Mouse (Mus musculus) brown adipose tissue, adult 24 weeks (tissue): ENCODE results near the gene Creb5. TPM values are rescaled to one million over a fixed set of nuclear protein-coding genes. Genes with fewer than 3 reads are reported as not detected.

ENCODE experiments used
- H3K27ac ChIP-seq: fragments of 200-500 bp; replicated peaks from 2 replicates; pipeline ENCODE4 v1.5.1; 2012; ENCODE audit warnings: low read depth, mild to moderate bottlenecking, low read length
- H3K4me1 ChIP-seq: fragments of 200-500 bp; 2 replicates; pipeline ENCODE4 v1.6.1; 2012; ENCODE audit warnings: low read length, mixed read lengths; ENCODE audit not compliant: control insufficient read depth, insufficient read depth, insufficient read length
- H3K4me3 ChIP-seq: fragments of 200-500 bp; 2 replicates; pipeline ENCODE4 v1.5.1; 2012; ENCODE audit warnings: low read depth, mild to moderate bottlenecking, low read length, moderate library complexity; ENCODE audit not compliant: insufficient read depth
- polyA plus RNA-seq: library from polyadenylated mRNA; stranded (reverse); fragments of >200 nt; gene quantifications from 2 replicates; pipeline ENCODE4 v1.2.4, GENCODE M21; 2012; ENCODE audit not compliant: missing spikeins, insufficient read depth, insufficient read length

Gene Creb5
- 1.3 and 2.1 TPM in 2 replicates for polyA plus RNA-seq

- Histone ChIP-seq H3K27ac (peak within 1 kb of the TSS; percentile 23; the same call in 1 of the 2 replicates), H3K4me1 (no peaks in the 10 kb centered on the region), H3K4me3 (peak within 1 kb of the TSS; percentile 64)
Measured at GRCm38 (mm10) chr6:53287038-53287561, at the start of gene Creb5. Gene Creb5, plus strand, starts transcription at chr6:53287270.

DNA sequence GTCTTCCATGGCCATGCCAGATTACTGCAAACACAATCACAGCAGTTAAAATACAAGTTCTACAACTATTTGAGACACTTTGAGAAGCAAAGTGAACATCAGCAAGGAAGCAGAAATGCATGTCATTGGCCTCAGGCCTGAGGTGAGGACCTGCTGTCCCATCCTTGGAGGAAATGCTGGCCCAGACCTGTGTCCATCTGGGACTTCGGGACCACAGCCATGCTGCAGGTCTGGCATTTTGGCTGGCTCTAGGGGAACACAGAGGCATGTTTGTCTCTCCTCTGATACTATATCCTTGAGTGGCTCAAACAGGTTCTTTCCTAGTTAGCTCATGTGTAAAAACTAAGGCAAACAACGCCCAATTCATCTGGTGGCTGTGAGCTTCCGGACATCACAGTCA is 27.2 kb upstream of the Creb5 start:
- Histone ChIP-seq H3K4me1 (no peaks in the 10 kb centered on the region), H3K27ac (no peak overlapping the region), H3K4me3 (no peak overlapping the region)

- Histone ChIP-seq H3K4me3 (no peak overlapping the region), H3K27ac (no peak overlapping the region), H3K4me1 (no peaks in the 10 kb centered on the region)
Measured at GRCm38 (mm10) chr6:53262401-53262800, 24.7 kb upstream of the Creb5 start.

GRCm38 (mm10) chr6:53267036-53267435 is 20.0 kb upstream of the Creb5 start:
- no peak overlapping the region for H3K4me3 ChIP-seq
- no peak overlapping the region for H3K27ac ChIP-seq
- no peaks in the 10 kb centered on the region for H3K4me1 ChIP-seq

GRCm38 (mm10) chr6:53267732-53268505 is 19.2 kb upstream of the Creb5 start:
- Histone ChIP-seq H3K4me1 (no peaks in the 10 kb centered on the region), H3K27ac (no peak overlapping the region), H3K4me3 (no peak overlapping the region)

DNA sequence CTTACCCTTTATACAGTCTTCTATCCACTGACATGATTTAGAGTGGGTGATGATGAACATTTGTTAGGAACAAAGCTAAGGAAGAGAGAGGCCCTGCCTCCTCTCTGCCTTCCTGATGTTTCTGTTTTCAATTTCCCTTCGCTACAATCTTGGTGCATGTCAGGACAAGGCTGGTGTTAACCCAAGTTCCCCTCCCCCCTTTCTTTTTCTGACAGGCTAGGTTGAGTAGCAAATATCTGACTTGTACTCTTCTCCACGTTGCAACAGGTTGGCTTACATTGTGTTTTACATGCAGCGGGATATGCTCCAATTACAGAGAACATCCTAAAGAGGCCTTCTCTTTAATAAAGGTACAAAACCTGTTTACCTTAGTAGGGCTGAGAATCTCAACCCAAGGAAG is 15.9 kb upstream of the Creb5 start:
- H3K27ac ChIP-seq, result no peak overlapping the region
- H3K4me3 ChIP-seq, result no peak overlapping the region
- no peaks in the 10 kb centered on the region for H3K4me1 ChIP-seq

- no peak overlapping the region for H3K4me3 ChIP-seq
- no peak overlapping the region for H3K27ac ChIP-seq
Measured at GRCm38 (mm10) chr6:53271636-53272035, 15.4 kb upstream of the Creb5 start.

GRCm38 (mm10) chr6:53286389-53287037 is 557 bp upstream of the Creb5 start:
- peak overlapping the region; percentile 64 for H3K4me3 ChIP-seq
- no peaks in the 10 kb centered on the region for H3K4me1 ChIP-seq
- no peak overlapping the region; the same call in 1 of the 2 replicates for H3K27ac ChIP-seq

More at GRCm38 (mm10) chr6:53271636-53272035, 15.4 kb upstream of the Creb5 start:
- no peaks in the 10 kb centered on the region for H3K4me1 ChIP-seq

GRCm38 (mm10) chr6:53287562-53288381 is 702 bp downstream of the Creb5 start:
- Histone ChIP-seq H3K27ac (0 out of 2 replicates have a peak overlapping the region, but pooled peaks have one; percentile 23), H3K4me3 (peak overlapping the region; percentile 64), H3K4me1 (no peaks in the 10 kb centered on the region)

- peak overlapping the region; percentile 64 for H3K4me3 ChIP-seq
- no peaks in the 10 kb centered on the region for H3K4me1 ChIP-seq
- no peak overlapping the region for H3K27ac ChIP-seq
Measured at GRCm38 (mm10) chr6:53288584-53289558, 1.8 kb downstream of the Creb5 start.

GRCm38 (mm10) chr6:53289659-53290058 is 2.6 kb downstream of the Creb5 start:
- Histone ChIP-seq H3K4me3 (no peak overlapping the region), H3K4me1 (no peaks in the 10 kb centered on the region), H3K27ac (no peak overlapping the region)

GRCm38 (mm10) chr6:53290215-53290990 is 3.3 kb downstream of the Creb5 start:
- Histone ChIP-seq H3K4me3 (no peak overlapping the region), H3K4me1 (no peaks in the 10 kb centered on the region), H3K27ac (no peak overlapping the region)

- Histone ChIP-seq H3K4me3 (no peak overlapping the region), H3K27ac (no peak overlapping the region), H3K4me1 (no peaks in the 10 kb centered on the region)
Measured at GRCm38 (mm10) chr6:53292931-53293330, 5.9 kb downstream of the Creb5 start.
